Mouse (Mus musculus) cerebral cortex, adult 2 months (tissue): ENCODE data around the gene Dnph1.

Experiments used
- WGBS: fragments of 180-500 bp; shearing (Covaris S2); methylation state at CpG from one replicate; pipeline ENCODE4 v1.1.7; 2018; 5-methylcytosine and 5-hydroxymethylcytosine counted together

Gene Dnph1

GRCm38 (mm10) chr17:46496623-46497434 lies at the start of gene Dnph1:
Gene Dnph1, plus strand, starts transcription at chr17:46496711.
- under 1% methylated on average over 44 of the region's 44 CpGs for WGBS

- 66% methylated on average over 5 of the region's 5 CpGs for WGBS
These were observed 43.8 kb upstream of the Dnph1 start for GRCm38 (mm10) chr17:46452683-46453082.

DNA sequence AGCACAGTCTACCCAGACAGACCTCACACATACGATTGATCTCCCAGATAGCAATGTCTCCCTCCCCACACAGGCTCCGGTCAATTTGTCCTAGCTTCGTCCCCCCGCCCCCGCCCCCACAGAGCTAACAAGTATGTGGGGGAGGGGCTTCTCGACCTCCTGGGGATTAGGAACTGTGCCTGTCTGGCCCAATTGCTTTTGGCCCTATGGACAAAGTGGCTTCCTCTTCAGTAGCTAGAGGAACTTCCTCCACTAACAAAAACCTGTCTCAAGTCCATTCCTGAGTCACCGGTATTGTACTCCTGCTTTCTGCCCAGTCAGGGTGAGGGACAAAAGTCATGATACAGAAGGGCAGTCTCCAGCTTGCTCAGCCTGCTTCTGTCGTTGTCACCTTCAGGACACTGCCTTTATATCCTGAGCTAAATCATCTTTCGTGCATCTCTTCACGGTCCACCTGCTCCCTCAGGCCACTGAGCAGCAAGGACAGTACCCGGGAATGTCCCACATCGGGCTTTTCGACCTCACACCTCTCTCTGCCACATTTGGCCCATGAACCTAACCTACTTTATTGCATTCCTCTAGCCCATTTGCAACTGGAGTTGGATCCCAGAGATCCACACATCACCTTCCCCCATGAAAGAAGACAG lies 43.1 kb upstream of the Dnph1 start:
- WGBS: 32% methylated on average over 13 of the region's 13 CpGs

DNA sequence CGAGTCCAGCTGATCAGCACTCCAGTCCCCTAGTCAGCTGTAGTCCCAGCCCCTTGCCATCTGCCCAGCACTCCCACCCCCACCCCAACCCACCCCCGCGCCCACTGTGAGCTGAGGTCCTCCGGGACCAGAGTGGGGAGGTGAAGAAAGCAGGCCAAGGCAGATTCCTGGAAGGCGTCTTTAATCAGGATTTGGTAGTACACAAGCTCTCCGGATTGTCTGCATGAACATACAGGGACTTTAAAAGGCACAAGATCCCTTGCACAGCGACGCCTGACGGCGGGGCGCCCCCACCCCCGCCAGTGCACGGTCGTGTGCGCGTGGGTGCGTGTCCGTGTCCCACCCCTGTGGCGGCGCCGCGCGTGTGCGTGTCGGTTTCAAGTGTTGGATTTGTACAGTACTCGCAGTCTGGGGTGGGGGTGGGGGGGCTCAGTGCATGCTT lies 42.5 kb upstream of the Dnph1 start:
- 5% methylated on average over 26 of the region's 26 CpGs for WGBS

GRCm38 (mm10) chr17:46454539-46454938 lies 42.0 kb upstream of the Dnph1 start:
- 6% methylated on average over 9 of the region's 9 CpGs for WGBS

DNA sequence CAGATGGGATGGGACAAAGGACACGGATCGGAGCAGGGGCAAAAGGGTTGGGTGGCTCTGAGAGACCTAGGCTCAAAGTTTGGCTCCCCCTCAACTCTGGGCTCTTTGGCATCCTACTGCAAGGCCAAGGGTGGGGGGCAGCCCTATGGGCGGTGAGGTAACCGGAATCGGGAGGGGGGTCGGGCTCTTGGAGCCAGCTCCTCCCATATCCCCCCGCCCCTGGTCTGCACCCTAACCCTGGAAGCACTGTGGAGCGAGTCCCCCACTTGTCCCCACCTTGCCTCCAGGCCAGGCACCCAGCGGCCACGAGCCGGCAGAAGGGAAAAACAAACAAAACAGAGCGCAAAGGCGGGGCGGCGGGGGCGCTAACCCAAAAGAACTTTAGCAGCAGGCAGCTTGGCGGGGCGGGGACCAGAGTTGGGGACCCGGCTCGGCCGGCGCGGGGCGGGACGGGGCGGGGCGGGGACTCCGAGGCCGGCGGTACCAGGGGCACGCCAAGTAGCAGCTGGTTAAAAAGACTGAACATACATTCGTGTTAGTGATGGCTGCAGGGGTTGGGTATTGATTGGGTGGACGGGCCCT lies 41.3 kb upstream of the Dnph1 start:
- WGBS: 7% methylated on average over 33 of the region's 33 CpGs

- WGBS: 38% methylated on average over 10 of the region's 10 CpGs
These were observed 38.7 kb upstream of the Dnph1 start for GRCm38 (mm10) chr17:46457791-46458190.

GRCm38 (mm10) chr17:46458439-46458838 lies 38.1 kb upstream of the Dnph1 start:
- WGBS: 54% methylated on average over 3 of the region's 3 CpGs

DNA sequence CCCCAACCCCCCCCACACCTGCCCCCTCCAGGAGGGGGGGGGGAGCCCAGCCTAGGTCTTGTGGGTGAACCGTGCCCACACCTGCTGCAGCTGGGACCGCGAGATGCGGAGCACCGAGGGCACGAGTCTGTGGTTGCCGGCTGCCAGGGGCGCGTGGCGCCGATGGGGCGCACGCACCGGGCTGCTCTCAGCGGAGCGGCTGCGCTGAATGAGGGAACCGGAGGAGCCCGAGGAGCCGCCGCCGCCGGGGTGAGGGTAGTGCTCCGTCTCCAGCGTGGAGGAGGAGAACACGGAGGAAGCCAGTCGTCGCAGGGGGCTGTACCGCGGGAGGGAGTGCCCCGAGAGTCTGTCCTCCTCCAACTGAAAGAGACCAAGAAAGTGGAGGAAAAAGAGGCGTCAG lies 35.8 kb upstream of the Dnph1 start:
- 27% methylated on average over 32 of the region's 32 CpGs for WGBS

- WGBS: 48% methylated on average over 8 of the region's 8 CpGs
These were observed 35.2 kb upstream of the Dnph1 start for GRCm38 (mm10) chr17:46461347-46461746.

DNA sequence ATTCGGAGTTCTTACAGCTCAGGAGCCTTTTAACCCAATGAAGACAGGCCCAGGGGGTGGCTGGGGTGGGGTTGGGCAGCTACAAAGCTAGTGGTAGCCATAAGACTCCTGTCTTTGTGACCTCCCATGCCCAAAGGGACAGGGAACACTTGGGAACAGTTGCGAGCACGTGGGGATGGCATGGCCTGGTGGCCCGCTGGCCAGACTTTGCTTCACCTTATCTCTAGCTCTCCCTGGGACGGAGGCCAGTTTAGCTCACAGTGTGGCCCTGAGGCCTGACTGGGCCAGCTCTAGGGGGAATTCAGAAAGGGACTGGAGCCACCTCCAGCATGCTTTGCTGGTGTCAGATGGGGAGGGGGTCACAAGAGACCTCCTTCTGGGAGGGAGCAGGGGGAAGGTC lies 34.3 kb upstream of the Dnph1 start:
- WGBS: 86% methylated on average over 5 of the region's 5 CpGs

DNA sequence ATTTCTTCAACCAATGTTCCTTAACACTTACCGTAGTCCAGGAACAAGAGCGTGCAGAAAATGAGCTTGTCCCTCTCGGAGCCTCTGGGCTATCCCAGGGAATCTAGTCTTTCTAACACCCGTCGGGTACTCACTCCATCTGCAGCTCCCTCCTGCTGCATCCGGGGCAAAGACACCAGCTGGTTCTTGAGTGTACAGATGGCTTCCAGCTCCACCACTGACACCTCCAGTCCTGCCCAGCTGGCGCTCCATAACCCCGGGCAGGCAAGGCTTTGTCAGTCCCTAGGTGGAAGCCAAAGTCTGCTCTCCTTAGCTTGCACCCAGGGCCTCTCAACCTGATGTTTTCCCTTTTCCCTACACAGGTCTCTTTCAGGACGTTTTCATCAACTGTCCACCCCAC lies 28.7 kb upstream of the Dnph1 start:
- WGBS: 56% methylated on average over 9 of the region's 9 CpGs

GRCm38 (mm10) chr17:46476601-46477000 lies 19.9 kb upstream of the Dnph1 start:
- WGBS: 90% methylated on average over 8 of the region's 8 CpGs

GRCm38 (mm10) chr17:46477286-46477685 lies 19.2 kb upstream of the Dnph1 start:
- 88% methylated on average over 15 of the region's 15 CpGs for WGBS

- WGBS: 6% methylated on average over 16 of the region's 16 CpGs
These were observed 12.9 kb upstream of the Dnph1 start for GRCm38 (mm10) chr17:46483561-46484001.

DNA sequence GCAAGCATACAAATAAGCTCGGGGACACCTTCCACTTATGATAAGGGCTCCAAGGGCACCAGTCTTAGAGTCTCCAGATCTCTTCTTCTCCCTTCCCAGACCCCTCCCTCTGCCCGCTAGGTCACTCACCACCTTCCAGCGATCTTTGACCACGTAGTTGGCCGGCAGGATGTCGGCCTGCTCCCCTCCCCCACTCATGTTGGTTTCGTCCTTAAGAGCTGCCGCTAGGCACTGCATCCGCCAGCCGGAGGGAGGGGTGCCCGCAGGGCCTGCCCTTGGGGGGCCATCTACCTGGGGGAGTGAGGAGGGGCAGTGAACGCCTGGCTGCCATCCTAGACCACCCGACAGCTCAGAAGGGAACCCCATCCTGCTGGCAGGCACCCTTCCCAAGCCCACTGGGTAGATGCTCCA lies 12.5 kb upstream of the Dnph1 start:
- WGBS: 3% methylated on average over 13 of the region's 13 CpGs

DNA sequence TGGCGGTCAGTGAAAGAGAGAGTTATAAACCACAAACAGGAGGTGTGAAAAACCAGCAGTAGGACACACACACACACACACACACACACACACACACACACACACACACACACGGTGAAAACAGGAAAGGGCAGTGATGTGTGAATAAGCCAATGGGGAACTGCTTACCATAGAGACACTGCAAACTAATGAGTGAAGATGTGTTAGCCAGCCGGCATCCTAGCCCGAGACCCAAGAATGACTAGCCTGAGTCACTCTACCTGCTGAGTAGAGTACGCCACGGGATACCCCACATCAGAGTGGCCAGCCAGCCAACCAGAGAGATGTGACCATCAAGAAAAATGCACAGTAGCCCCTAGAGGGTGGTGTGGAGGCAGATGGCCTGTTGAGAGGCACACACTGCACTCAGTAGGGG lies 12.0 kb upstream of the Dnph1 start:
- WGBS: 9% methylated on average over 6 of the region's 6 CpGs

DNA sequence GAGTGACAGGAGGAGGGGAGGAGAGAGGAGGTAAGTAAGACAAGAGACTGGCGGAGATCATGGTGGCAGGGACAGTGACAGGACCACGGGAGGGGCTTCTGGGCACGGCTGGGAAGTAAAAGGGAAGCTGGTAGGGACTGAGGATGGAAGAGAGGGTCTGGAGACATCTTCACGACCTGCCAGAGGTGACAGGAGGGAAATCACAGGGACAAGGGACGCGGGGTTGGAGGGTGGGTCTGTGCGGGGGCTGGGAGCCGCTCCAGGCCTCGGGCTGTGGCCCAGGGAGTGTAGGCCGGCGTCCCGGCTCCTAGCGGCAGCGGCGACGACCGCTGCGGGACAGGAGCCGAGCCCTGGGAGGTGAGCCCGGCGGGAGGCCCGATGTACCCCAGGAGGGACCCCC lies 9.5 kb upstream of the Dnph1 start:
- 2% methylated on average over 22 of the region's 22 CpGs for whole genome bisulfite sequencing

DNA sequence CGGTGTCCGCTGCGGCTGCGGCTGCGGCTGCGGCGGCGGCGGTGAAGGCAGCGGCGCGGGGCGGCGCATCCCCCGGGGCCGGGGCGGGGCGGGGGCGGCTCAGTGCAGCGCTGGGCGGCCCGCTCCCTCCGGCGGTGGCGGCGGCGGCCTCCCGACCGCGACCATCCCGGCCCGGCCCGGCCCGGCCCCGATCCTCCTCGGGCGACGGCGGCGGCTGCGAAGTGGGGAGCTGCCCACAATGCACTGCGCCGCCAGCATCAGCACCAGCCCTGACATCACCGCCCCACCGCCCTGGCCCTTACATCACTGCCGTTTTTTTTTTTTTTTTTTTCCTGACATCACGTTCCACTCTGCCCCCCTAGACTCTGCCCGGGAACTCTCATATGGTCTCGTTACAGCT lies 9.1 kb upstream of the Dnph1 start, which contains the start of gene Ttbk1:
TSS of gene Ttbk1 (minus strand) at position 245 of the 400 bp plus-strand sequence.
- 1% methylated on average over 29 of the region's 49 CpGs for WGBS

DNA sequence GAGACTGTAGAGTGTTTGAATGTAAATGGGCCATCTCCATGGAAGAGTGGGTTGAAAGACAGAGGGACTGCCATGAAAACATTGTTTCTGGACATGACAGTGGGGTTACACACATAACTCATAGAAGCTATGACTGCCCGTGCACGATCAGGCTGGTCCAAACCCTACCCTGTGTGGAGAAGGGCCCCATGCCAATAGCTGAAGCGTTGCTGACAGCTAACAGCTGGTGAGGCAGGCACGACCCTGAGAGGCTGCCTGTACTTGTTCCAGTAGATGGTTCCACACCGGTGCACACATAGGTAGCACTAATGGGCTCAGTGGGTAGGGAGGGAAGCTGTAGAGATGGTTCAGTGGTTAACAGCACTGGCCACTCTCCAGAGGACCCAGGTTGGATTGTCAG lies 1.0 kb upstream of the Dnph1 start:
- WGBS: 66% methylated on average over 5 of the region's 5 CpGs

GRCm38 (mm10) chr17:46497956-46498355 lies 1.4 kb downstream of the Dnph1 start:
- WGBS: 54% methylated on average over 8 of the region's 8 CpGs

DNA sequence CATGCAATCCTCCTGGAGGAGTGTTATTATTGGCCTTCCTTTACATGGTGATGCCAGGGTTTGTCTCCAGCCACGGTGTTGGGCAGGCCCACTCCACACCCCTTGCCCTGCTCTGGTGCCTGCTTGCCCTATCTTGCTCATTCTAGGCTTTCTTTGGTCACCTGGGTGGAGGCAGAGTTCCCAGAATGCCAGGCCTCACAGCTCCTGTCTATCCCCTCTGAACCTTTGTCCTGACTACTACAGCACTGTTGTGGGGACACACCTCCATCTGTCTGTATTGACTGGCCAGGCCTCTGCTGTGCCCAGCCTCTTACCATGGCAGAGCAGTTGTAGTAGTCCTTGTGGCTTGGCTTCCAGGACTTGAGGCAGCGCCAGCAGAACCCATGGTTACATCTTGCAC lies 6.3 kb downstream of the Dnph1 start:
- 87% methylated on average over 2 of the region's 2 CpGs for WGBS
